Mouse (Mus musculus) adrenal gland, postnatal 36 days (tissue): ENCODE measurements around the gene Lif. TPM values are rescaled to one million over a fixed set of nuclear protein-coding genes. Genes with fewer than 3 reads are reported as not detected.

ENCODE experiments used
- DNase-seq, 2 experiments: peaks; one replicate each; pipeline ENCODE4 v3.0.0; 2021; ENCODE audit warnings: mixed read lengths in 1 of 2
- long read RNA-seq, 2 experiments: library from polyadenylated mRNA; stranded (forward); transcript quantifications; one replicate each; pipeline ENCODE4 v2.0.0; 2021; ENCODE audit warnings: borderline sequencing depth in 2 of 2
- total RNA-seq, 2 experiments: library from RNA; stranded (reverse); gene quantifications; 2 replicates each; pipeline ENCODE4 v1.2.3; 2021

The Lif gene
- under 1 TPM; 0.10 to 0.56 TPM for total RNA-seq
- long read RNA-seq, experiment 1 = 0 reads
- long read RNA-seq, experiment 2 = 0 reads

DNA sequence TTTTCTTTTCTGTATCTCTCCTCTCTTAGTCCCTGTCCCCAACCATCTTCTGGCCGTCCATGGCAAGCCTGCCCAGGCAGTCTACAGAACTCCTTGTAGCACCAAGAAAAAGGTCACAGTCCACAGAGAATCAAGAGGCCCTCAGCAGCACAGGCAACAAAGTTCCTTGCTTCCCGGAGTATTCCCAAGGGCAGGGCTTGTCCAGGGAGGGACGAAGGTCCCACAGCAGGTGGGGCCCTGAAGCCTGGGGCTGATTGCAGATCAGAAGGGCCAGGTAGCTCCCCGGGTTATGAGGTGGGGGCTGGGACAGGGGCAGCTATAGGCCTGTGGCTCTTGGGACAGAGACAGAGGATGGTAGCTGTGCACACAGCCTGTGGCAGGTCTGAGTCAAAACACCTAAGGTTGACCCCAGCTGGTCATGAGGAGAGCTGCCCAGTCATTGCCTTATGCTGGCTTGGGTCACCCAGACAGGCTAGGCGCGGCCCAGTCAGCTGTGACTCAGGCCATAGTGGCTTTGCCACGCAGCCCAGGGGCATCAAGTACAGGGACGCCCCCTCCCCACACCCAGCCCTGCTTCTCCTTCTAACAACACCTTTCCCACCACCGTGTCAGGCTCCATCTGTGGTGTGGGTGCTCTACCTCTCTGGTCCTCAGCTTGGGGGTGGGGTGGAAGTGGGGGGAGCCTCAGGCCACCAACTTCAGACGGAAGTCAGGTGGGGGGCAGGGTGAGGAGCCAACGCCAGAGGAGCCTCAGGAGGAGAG is at the start of gene Lif:
Gene Lif (plus strand): TSS at position 712 of the 762 bp plus-strand sequence.
- DNase-seq = no peak

DNA sequence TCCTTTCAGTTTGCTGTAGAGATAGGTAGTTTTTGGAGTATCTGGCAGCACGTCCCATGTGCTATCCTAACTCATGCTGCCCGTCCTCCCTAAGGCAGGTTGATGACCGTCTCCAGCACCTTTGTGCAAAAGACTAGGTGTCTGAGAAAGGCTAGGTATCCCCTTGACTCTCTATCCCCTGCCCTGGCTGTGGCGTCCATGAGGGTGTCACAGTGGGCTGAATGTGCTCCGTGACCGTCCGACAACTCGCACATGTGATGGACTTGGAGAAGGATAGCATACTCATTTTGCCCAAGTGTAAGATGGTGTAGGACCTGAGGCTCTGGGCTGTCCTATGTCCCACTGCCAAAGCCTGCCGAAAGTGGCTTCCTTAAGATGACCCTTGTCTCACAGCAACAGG is 49.7 kb upstream of the Lif start:
- no peak for DNase-seq

DNA sequence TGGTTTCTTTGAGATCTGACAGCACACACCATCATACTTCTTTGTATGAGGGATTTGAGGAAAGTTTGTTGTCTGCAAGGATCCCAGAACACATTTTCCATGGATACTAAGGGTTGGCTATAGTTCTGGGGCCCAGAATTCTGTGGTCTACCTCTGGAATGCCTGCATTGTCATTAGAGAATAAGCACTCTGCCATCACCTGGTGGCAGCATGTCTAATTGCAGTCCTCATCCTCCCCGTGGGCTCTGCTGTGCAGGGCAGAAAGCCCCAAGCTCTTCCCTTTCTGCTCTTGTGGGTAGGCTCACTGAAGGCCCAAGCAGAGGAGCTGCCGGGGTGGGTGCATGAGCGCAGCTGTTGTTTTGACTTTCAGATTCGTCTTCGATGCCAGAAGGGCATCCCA is 47.8 kb upstream of the Lif start:
- no peak for DNase-seq

DNA sequence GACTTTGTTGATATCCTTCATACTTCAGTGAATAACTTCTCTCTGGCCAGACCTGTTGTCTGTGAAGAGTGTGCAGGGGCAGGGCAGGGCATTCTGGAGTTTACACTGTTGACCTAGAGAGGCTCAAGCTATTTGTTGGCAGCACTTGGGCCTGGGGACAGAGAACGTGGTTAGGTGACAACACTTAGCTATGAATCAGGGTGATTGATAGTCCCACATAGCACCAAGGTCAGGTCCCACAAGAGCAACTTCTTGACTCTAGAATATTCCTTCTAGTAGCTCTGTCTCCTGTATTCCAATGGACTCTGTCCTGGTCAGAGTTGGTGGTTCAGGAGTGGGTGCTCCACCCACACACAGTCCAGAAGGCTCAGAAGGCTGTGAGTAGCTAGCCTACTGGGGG is 46.6 kb upstream of the Lif start:
- DNase-seq = peak; percentile 40 to 50

DNA sequence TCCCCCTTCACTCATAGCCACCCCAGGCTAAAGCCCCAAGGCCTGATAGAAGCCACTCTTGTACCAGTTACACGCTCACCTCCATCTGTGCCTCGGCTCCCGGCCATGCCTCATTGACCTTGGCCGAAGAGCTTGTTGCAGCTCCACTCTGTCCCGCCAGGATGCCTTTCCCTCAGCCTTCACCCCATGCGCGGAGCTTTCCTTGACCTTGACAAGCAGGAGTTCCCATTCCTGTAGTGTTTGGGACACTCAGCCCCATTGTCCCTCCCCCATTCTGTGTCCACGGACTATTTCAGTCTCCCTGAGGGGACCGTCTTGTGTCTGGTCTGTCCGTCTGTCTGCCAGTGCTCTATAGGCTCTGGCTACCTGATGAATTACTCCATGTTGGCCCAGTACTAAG is 44.2 kb upstream of the Lif start:
- peak; percentile 55 for DNase-seq

DNA sequence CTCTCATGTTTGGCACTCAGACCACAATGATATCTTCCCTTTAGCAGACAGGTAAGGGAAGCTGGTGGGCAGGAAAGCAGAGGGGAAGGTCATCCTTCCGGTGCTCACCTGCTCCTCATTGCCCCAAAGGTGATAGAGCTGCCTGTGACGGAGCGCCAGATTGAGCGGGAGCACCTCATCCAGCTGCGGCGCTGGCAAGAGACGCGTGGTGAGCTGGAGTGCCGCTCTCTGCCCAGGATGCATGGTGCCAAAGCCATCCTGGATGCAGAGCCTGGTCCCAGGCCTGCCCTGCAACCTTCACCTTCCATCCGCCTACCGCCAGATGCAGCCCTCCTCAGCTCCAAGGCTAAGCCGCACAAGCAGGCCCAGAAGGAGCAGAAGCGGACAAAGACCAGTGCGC is 42.8 kb upstream of the Lif start:
- DNase-seq = no peak

DNA sequence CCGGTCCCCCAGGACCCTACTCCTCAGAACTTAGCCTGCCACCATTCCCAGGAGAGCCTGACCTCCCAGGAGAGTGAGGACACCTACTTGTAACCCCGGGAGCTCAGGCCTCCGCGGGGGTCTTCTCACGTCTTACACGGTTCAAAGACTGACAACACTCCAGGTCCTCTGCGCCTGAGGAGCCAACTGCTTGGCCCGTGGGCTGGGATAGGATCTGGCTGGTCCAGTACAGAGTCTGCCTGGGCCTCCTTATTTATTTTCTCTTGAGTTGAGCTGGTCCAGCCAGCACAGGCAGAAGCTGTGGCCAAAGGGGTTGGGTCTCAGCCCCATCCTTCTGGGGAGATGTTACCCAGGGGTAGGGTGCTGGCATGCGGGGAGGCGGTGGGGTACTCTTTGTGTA is 42.3 kb upstream of the Lif start:
- DNase-seq = no peak

DNA sequence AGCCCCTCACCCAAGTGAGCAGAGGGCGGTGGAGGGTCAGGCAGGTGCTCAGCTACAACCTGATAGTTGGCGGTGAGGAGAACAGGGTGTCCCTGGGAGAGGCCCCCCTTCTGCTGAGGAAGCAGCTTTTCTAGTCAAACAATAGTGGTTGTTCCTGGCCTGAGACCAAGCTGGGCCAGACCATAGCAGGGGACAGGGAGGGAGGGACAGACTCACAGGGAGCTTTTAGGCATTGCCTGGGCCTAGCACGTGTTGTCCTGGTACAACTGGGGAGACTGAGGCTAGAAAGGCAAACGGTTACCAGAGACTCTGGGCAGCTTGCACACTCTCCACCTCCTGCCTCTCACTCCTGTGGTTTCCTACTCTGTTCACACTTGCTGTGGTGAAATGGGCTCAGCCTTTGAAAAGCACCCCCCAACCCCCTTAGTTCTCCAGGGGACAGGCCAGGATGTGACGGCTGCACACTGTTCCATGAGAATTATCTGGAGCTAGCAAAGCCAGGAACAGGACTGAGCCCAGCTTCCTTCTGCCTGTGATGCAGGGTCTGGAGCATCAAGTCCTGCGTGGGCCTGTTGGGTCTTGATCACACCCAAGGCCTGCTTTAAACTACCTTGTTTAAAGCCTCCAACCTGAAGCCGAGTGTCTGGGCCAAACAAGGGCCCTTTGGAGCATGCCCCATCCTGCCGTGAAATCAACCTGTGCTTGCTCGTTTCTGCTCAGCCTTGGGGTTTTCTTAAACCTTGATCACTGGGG is 40.9 kb upstream of the Lif start:
- peak; percentile 52 to 59 for DNase-seq

DNA sequence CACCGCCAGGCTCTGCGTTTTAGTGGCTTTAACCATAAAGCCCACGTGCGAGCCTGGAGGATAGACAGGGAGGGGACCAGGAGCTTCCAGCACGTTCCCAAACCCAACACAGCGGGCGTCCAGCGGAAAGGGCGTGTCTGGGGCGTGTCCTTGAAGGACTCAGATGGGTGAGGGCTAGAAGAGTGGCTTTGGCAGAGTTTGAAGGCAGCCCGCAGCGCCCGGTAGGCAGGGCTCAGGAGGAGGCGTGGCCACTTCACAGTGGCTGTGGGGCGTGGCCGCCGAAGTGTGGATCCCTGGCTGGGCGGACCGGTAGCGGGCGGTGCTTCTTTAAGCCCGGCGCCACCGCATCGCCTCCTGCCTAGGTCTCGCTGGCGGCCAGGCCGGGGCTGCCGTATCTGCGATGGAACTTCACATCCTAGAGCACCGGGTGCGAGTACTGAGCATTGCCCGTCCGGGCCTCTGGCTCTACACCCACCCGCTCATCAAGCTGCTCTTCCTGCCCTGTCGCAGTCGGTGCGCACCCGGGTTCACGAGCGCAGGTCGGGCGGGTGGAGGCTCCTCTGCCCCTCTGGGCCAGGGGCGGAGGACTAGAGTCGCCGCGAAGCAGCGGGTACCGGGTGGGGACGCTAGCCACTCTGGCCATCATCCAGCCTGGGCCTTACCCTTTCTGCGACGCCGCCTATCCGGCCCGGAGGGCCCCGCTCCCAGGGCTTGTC is 39.3 kb upstream of the Lif start, which contains the start of gene Castor1:
Gene Castor1 (plus strand): TSS at position 312 of the 716 bp plus-strand sequence.
- peak; percentile 95 for DNase-seq

DNA sequence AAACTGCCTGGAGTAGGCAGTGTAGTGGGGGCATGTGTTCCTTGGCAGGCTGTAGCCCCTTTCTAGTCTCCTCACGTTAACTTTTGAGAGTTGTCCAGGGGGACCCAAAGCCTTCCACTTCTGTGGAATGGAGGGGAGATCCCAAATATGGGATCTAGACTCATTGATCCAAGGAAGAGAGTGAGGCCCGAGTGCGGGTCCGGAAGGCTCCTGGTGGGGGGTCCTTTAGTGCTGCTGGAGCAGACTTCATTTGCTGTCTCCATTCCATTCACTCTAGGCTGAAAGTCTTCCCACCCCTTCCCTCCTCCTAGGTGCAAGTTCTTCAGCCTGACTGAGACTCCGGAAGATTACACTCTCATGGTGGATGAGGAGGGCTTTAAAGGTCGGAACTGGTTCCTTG is 38.7 kb upstream of the Lif start:
- no peak for DNase-seq

DNA sequence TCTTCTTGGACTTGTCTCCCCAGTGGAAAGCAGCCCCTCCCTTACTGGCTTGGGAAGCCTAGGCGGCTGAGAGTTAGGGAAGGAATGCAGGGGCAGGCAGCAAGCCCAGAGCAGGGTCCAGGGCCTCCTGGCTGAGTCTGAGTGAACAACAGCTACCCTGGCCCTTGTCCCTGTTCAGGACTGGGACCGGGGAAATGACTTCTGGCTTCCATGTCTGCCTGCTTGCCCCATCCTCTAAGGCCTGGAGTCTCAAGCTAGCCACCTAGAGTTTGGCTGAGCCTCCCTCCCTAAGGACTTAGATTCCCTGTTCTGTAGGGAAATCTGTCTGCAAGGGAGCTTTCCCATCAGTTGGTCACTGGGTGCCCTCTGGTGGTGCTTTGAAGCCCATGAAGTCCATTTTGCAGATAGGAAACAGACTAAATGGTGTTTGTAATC is 38.0 kb upstream of the Lif start:
- peak; percentile 80 to 87 for DNase-seq

DNA sequence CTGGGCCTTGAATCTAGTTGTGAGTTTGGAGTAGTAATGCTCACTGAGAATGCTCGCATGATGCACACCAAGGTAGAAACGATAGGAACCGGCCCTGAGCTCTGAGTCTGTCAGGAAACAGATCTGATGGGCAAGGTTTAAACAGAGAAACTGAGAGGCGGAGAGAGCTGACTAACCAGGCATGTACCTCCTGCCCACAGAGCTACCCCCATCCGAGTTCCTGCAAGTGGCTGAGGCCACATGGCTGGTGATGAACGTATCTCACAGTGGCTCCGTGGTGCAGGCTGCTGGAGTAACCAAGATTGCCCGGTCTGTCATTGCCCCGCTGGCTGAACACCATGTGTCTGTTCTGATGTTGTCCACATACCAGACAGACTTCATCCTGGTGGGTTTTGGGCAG is 37.4 kb upstream of the Lif start:
- no peak for DNase-seq

DNA sequence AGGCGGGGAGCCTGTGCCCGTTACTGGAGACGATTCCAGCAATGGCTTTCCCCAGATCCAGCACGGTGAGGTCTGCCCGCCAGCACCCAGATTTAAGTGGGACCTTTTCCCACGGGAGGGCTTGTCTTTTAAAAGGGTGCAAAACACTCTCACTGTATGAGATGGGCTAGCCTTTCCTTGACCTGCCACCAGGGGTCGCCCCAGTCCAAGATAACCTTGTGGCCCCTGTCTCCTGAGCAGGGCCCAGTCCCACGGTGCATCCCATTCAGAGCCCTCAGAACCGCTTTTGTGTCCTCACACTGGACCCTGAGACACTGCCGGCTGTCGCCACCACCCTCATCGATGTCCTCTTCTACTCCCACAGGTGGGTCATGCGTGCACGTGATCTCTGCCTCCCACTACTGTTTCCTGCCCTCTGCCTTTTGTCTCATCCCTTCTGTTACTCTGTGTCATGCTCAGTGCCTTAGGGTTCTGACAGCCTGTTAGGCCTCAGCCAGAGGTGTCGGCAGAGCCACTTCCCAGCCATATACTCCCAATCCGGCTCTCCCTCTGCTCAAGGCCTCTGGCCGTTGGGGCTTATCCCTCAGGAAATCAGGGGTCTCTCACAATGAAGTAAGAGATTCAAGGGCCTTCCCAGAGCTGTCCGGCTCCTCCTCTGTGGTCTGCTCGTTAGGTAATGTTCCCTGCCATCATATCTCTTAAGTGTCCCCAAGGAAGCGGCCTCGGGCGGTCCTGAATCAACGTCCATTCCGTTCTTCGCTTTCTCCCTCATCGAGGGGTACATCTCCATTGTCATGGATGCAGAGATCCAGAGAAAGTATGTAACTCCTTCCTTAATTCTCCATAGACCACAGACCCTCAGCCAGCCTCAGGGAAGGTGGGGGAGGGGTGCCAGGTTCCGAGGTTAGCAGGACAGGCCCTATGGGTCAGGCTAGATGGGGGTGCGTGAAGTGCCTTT is 36.6 kb upstream of the Lif start:
- DNase-seq = peak; percentile 87 to 91

DNA sequence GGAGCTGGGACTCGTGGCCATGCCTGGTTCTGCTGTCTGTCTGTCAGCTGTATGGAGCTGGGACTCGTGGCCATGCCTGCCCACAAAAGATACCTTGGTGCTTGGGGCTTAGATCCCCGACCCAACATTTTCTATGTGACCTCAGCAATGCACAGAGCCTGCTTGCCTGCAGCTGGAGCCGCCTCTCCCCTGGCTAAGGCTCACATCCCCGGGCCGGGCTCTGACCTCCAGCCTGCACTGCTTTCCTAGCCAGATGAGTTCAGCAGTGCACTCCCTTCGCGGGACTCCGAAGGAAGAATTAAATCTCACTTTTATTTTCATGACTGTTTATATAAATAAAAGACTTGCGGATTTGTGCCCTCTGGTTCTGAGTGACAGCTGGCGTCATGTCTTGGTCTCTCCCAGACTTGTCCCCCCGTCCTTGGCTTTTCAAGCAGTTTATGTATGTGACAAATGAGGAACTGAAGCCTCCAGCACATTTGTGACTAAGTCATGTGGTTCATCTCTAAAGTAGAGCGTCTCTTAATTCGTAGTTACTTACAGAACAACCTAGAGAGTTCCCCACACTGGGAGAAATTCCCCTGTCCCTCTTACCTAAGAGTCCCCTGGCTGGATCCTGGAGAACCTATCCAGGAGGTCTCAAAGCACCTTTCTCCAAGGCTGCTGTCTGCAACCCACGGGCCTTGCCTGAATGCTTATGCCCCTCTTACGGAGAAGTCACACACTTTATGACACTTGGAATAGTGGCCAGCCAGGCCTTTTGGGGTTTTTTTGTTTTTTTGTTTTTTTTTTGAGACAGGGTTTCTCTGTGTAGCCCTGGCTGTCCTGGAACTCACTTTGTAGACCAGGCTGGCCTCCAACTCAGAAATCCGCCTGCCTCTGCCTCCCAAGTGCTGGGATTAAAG is 35.1 kb upstream of the Lif start:
- DNase-seq = no peak

DNA sequence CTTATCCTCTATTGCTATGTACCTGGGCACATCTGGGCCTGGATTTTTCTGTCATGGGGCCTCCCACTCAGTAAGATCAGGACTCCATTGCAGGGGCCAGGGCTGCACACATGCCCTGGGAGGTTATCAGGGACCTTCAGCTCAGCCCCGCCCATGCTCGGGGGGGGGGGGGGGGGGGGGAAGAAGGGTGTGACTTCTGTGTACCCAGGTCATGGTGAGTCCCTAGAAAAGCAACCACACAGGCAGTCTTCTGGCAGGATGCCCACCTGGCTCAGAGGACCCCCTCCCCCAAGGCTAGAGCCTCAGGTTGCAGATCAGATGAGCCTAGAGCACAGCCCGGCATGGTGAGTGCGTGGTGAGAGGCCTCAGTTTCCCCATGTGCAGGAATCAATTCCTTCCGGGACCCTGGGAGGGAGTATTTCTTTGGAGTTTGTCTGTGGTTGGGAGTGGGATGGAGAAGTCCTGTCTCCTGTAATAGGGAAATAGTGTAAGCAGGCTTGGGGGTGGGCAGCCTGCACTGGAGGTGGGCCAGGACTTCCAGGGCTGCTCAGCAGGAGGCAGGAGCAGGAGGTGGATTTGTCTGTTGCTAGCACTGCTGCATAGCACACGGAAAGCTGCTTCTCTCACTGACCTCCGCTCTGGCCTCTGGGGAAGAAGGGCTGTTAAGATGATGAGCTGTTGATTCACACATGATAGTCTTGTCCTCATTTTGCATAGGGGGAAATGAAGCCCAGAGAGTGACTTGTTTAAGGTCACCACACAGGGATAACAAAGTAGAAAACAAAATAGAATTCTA is 33.8 kb upstream of the Lif start:
- DNase-seq = no peak

DNA sequence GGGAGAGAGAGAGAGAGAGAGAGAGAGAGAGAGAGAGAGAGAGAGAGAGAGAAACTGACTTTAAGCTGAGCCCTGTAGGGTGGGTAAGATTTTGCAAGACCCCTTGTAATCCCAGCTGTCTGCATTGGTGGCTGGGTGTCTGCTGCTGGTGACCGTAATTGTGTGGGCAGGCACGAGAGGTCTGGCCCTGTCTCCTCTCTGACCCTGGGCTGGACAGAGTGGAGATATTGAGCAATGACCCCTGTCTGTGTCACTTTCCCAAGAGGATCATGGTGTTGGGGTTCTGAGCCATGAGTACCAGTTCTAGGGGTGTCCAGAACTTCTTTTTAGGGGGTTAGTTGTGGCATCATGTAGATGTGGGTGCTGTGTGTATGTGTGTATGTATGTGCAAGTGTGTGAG is 33.1 kb upstream of the Lif start:
- peak in 1 of 2 experiments; percentile 54 for DNase-seq

DNA sequence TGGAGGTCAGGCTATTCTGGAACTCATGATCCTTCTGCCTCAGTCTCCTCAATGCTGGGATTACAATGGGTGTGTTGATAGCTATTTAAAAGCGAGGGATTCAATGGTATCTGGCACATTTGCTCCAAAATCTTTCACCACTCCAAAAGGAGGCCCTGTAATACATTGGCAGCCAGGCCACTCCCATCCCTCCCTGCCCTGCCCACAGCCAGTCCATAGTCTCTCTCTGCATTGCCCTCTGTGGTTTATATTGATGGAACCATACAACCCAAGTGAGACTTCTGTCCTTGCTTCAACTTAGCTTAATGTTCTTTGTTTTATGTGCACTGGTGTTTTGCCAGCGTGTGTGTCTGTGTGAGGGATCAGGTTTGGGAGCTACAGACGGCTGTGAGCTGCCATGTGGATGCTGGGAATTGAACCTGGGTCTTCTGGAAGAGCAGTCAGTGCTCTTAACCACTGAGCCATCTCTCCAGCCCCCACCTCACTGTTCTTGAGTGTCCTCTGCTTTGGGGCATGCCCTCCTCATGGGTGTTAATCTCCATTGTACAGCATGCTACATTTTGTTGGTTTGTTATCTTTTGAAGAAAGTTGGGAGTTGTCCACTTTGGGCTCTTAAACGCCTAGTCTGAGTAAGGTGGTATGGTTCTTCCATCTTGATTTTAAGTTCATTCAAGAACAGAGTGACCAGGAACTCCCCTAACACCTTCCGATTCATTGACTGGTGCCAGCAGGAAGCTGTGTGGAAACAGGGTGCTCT is 30.6 kb upstream of the Lif start:
- DNase-seq = no peak

DNA sequence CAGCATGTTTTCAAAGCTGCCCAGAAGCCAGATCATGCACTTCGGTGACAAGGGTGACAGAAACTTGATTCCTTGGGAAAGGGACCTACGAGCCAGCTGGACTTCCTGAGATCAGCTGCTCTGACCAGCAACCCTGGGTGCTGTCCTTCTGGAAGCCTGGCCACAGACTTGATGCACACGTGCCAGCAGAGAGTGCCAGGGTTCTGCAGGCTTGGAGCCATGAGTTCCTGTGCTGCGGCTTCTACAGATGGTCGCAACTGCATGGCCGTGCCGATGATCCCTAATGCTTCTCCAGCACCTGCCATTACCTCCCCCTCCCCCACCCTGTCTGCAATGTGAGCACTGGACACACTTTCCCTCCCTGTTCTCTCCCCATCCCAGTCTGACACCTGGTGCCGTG is 28.9 kb upstream of the Lif start:
- peak; percentile 55 to 76 for DNase-seq

DNA sequence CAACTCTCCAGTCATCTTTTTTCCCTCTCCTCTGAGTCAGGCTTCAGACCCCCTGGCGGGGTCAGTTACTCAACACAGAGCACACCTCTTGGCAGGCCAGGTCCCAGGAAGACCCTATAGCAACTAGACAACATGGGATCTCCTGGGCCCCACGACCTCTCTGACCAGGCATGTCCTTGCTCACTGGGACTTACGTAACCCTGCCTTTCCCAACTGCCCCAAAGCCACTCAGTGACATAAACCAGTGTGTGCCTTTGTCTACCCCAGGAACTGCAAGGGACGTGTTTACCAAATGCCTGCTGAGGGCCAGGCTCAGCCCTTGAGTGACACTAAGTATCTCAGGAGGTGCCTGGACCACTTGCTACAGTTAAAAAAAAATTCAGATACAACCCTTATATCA is 27.5 kb upstream of the Lif start:
- peak in 1 of 2 experiments; percentile 43 for DNase-seq
